Mouse (Mus musculus): Measurements from ENCODE around the gene Tnfrsf1a. TPM values are rescaled to one million over a fixed set of nuclear protein-coding genes. Genes with fewer than 3 reads are reported as not detected.

The Tnfrsf1a gene
- polyA plus RNA-seq, 1 experiment from 2014 or later = 13.2 TPM

DNA sequence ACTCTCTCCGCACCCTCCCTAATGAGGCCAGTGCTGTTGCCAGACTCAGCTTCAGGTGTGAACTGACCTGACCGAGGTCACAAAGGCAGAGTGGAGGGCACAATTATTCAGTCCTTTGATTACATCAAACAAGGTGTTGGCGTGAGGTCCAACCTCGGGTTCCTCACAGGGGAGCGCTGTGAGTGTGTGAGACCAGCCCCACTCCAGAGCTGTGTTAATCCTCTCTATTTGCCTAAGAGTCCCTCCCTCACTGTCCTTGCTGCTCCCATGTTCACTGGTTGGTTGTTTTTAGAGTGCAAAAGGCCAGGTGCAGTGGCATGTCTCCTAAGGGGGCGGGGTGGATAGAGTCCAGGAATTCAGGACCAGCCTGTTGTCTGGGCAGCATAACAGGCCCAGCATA, 36.9 kb downstream of the Tnfrsf1a start:
- no peak for ATAC-seq
- Histone ChIP-seq H3K4me2 (ENCODE audit: low read length) (no peak overlapping the region), H3K36me3 (ENCODE audit: control insufficient read depth, insufficient read depth) (no peaks in the 10 kb centered on the region), H3K27me3 (replicated peaks; ENCODE audit: control insufficient read depth, insufficient read depth, low read length) (peaks cover 7% of the 10 kb centered on the region), H3K9ac (replicated peaks; ENCODE audit: low read depth, low read length) (no peak overlapping the region), H3K4me1 (replicated peaks; ENCODE audit: control insufficient read depth, insufficient read depth, low read length) (no peaks in the 10 kb centered on the region), H3K27ac (ENCODE audit: low read length) (no peak overlapping the region), H3K9me3 (ENCODE audit: control insufficient read depth, low read length) (no peaks in the 10 kb centered on the region), H3K4me3 (replicated peaks; ENCODE audit: low read length) (no peak overlapping the region)
- WGBS = 77% methylated on average over 6 of the region's 6 CpGs

DNA sequence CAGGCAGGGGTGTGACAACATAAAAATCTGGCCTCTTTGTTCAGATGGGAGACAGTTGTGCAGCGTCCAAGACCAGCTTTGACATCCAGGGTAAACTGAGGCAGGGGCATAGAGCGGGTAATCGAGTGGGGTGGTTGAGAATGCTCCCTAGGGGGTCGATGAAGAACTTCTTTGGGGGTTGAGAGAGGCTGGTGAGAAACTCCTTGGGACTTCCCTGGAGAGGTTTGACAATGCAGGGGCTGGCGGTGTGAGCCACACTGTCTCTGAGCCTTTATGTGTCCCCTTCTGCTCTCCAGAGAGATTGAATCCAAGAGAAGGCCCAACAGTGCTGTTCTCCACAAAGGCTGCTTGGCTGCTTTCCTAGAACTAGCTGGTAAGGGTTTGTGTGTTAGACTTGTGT, 40.7 kb downstream of the Tnfrsf1a start:
- no peaks in the 10 kb centered on the region for H3K4me1 ChIP-seq (replicated peaks; ENCODE audit: control insufficient read depth, insufficient read depth, low read length)
- no peak overlapping the region for H3K27ac ChIP-seq (ENCODE audit: low read length)
- WGBS = 87% methylated on average over 5 of the region's 5 CpGs
- no peak for ATAC-seq
- no peaks in the 10 kb centered on the region for H3K36me3 ChIP-seq (ENCODE audit: control insufficient read depth, insufficient read depth)
- H3K9ac ChIP-seq (replicated peaks; ENCODE audit: low read depth, low read length) = no peak overlapping the region
- no peak overlapping the region for H3K4me3 ChIP-seq (replicated peaks; ENCODE audit: low read length)
- H3K27me3 ChIP-seq (replicated peaks; ENCODE audit: control insufficient read depth, insufficient read depth, low read length) = no peaks in the 10 kb centered on the region
- no peaks in the 10 kb centered on the region for H3K9me3 ChIP-seq (ENCODE audit: control insufficient read depth, low read length)
- H3K4me2 ChIP-seq (ENCODE audit: low read length) = no peak overlapping the region

DNA sequence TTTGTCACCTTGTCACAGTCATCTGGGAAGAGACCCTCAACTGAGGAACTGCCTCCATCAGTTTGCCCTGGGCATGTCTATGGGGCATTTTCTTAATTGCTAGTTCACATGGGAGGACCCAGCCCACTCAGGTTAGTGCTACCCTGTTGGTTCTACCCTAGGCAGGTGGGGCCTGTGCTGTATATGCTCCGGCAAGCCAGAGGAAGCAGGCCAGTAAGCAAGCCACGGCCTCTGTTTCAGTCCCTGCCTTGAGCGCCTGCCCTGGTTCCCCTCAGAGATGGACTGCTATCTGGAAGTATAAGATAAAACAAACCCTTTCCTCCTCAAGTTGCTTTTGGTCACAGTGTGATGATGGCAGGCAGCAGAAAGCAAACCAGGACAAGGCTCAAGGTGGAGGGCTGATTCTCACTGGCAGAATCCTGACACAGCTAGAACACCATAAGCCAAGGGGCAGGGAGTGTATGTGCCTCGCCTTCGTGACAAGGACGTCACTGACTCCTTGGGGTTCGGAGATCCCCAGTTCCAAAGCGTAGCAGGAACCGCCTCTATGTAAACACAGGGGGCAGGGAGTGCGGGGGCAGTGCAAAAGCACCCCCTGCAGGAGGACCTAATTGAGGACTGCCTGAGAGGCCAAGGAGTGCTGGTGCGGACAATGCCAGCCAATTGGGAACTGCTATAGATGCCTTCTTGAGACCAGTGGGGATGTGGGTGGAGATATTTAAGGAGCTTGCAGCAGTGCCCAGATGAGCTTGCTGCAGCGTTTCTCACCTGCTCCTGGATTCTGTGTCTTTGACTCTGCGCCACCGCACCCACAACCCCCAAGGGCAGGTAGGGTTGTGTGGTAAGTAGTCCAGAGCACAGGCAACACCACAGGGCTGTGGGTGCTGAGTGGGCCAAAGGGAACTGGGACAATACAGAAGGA, 56.6 kb downstream of the Tnfrsf1a start:
- WGBS = 56% methylated on average over 14 of the region's 14 CpGs
- H3K27ac ChIP-seq (ENCODE audit: low read length) = no peak overlapping the region
- no peak overlapping the region for H3K4me2 ChIP-seq (ENCODE audit: low read length)
- no peak for ATAC-seq
- no peaks in the 10 kb centered on the region for H3K4me1 ChIP-seq (replicated peaks; ENCODE audit: control insufficient read depth, insufficient read depth, low read length)
- no peaks in the 10 kb centered on the region for H3K27me3 ChIP-seq (replicated peaks; ENCODE audit: control insufficient read depth, insufficient read depth, low read length)
- H3K36me3 ChIP-seq (ENCODE audit: control insufficient read depth, insufficient read depth) = no peaks in the 10 kb centered on the region
- no peaks in the 10 kb centered on the region for H3K9me3 ChIP-seq (ENCODE audit: control insufficient read depth, low read length)
- no peak overlapping the region for H3K4me3 ChIP-seq (replicated peaks; ENCODE audit: low read length)
- H3K9ac ChIP-seq (replicated peaks; ENCODE audit: low read depth, low read length) = no peak overlapping the region

DNA sequence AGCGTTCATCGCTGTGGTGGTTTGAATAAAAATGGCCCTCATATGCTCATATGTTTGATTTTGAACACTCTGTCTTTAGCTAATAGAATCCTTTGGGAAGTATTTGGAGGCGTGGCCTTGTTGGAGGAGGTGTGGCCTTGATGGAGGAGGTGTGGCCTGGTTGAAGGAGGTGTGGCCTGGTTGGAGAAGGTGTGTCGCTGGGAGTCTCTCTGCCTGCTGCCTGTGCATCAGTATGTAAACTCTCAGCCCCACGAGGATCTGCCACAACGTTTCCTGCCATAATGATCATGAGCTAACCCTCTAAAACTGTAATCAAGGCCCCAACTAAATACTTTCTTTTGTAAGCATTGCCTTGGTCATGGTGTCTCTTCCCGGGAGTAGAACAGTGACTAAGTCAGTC, 58.1 kb downstream of the Tnfrsf1a start:
- no peak overlapping the region for H3K4me2 ChIP-seq (ENCODE audit: low read length)
- H3K9ac ChIP-seq (replicated peaks; ENCODE audit: low read depth, low read length) = no peak overlapping the region
- H3K36me3 ChIP-seq (ENCODE audit: control insufficient read depth, insufficient read depth) = no peaks in the 10 kb centered on the region
- no peaks in the 10 kb centered on the region for H3K4me1 ChIP-seq (replicated peaks; ENCODE audit: control insufficient read depth, insufficient read depth, low read length)
- WGBS = 87% methylated on average over 7 of the region's 7 CpGs
- no peak for ATAC-seq
- no peak overlapping the region for H3K27ac ChIP-seq (ENCODE audit: low read length)
- H3K4me3 ChIP-seq (replicated peaks; ENCODE audit: low read length) = no peak overlapping the region
- H3K9me3 ChIP-seq (ENCODE audit: control insufficient read depth, low read length) = no peaks in the 10 kb centered on the region
- H3K27me3 ChIP-seq (replicated peaks; ENCODE audit: control insufficient read depth, insufficient read depth, low read length) = no peaks in the 10 kb centered on the region

DNA sequence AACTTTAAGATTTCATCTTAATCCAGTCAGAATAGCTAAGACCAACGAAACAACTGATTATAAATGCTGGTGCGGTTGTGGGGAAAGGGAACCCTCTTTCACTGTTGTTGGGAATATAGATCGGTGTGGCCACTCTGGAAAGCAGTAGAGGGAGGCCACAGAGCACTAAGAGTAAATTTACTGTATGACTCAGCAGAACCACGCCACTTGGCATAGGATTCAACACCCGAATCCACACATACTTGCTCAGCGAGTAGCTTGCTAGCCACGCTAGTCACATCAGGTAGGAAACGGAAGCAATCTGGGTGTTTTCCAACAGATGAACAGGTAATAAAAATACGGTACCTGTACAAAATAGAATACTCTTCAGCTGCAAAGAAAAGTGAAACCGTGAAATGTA, 58.5 kb downstream of the Tnfrsf1a start:
- 91% methylated on average over 10 of the region's 10 CpGs for WGBS
- no peaks in the 10 kb centered on the region for H3K4me1 ChIP-seq (replicated peaks; ENCODE audit: control insufficient read depth, insufficient read depth, low read length)
- H3K9ac ChIP-seq (replicated peaks; ENCODE audit: low read depth, low read length) = no peak overlapping the region
- no peaks in the 10 kb centered on the region for H3K36me3 ChIP-seq (ENCODE audit: control insufficient read depth, insufficient read depth)
- H3K4me2 ChIP-seq (ENCODE audit: low read length) = no peak overlapping the region
- H3K27me3 ChIP-seq (replicated peaks; ENCODE audit: control insufficient read depth, insufficient read depth, low read length) = no peaks in the 10 kb centered on the region
- H3K9me3 ChIP-seq (ENCODE audit: control insufficient read depth, low read length) = no peaks in the 10 kb centered on the region
- ATAC-seq = no peak
- H3K4me3 ChIP-seq (replicated peaks; ENCODE audit: low read length) = no peak overlapping the region
- H3K27ac ChIP-seq (ENCODE audit: low read length) = no peak overlapping the region

GRCm38 (mm10) chr6:125410551-125410950, 61.4 kb downstream of the Tnfrsf1a start:
- 80% methylated on average over 11 of the region's 11 CpGs for WGBS
- no peak overlapping the region for H3K27ac ChIP-seq (ENCODE audit: low read length)
- ATAC-seq = no peak
- H3K27me3 ChIP-seq (replicated peaks; ENCODE audit: control insufficient read depth, insufficient read depth, low read length) = no peaks in the 10 kb centered on the region
- H3K9me3 ChIP-seq (ENCODE audit: control insufficient read depth, low read length) = no peaks in the 10 kb centered on the region
- no peaks in the 10 kb centered on the region for H3K36me3 ChIP-seq (ENCODE audit: control insufficient read depth, insufficient read depth)
- H3K9ac ChIP-seq (replicated peaks; ENCODE audit: low read depth, low read length) = no peak overlapping the region
- no peaks in the 10 kb centered on the region for H3K4me1 ChIP-seq (replicated peaks; ENCODE audit: control insufficient read depth, insufficient read depth, low read length)
- H3K4me3 ChIP-seq (replicated peaks; ENCODE audit: low read length) = no peak overlapping the region
- H3K4me2 ChIP-seq (ENCODE audit: low read length) = no peak overlapping the region

DNA sequence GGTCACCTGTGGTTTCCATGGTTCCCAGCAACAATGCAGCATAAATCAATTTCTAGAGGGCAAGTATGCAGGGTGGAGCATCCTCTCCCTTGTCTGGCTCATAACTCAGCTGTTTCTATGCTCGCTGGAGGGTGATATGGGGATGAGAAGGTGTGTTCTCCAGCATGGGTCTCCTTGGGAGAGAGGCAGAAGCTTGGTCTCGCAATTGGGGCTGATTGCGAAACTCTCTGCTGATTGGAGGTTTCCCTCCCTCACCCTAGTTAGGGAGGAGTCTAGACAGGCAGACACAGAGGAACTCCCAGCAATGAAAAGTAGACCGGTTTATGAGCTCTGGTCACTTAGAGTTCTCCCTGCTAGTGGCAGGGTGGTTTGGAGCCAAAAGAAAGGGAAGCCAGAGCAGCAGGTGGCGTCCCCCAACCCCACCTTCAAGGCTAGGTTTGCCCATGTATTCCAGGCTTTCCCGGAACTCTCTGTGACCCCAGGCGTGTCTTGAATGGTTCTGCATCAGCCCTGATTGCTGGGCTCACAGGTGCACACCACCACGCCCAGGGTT, 61.9 kb downstream of the Tnfrsf1a start:
- Histone ChIP-seq H3K27ac (ENCODE audit: low read length) (no peak overlapping the region), H3K36me3 (ENCODE audit: control insufficient read depth, insufficient read depth) (no peaks in the 10 kb centered on the region), H3K4me1 (replicated peaks; ENCODE audit: control insufficient read depth, insufficient read depth, low read length) (no peaks in the 10 kb centered on the region), H3K4me3 (replicated peaks; ENCODE audit: low read length) (no peak overlapping the region), H3K9ac (replicated peaks; ENCODE audit: low read depth, low read length) (no peak overlapping the region), H3K9me3 (ENCODE audit: control insufficient read depth, low read length) (no peaks in the 10 kb centered on the region), H3K27me3 (replicated peaks; ENCODE audit: control insufficient read depth, insufficient read depth, low read length) (no peaks in the 10 kb centered on the region), H3K4me2 (ENCODE audit: low read length) (no peak overlapping the region)
- ATAC-seq = no peak
- WGBS = 64% methylated on average over 8 of the region's 8 CpGs

GRCm38 (mm10) chr6:125411661-125412060, 62.5 kb downstream of the Tnfrsf1a start:
- H3K27me3 ChIP-seq (replicated peaks; ENCODE audit: control insufficient read depth, insufficient read depth, low read length) = no peaks in the 10 kb centered on the region
- H3K9me3 ChIP-seq (ENCODE audit: control insufficient read depth, low read length) = no peaks in the 10 kb centered on the region
- WGBS = 98% methylated on average over 6 of the region's 6 CpGs
- no peak overlapping the region for H3K4me3 ChIP-seq (replicated peaks; ENCODE audit: low read length)
- no peaks in the 10 kb centered on the region for H3K36me3 ChIP-seq (ENCODE audit: control insufficient read depth, insufficient read depth)
- H3K27ac ChIP-seq (ENCODE audit: low read length) = no peak overlapping the region
- H3K4me2 ChIP-seq (ENCODE audit: low read length) = no peak overlapping the region
- no peak overlapping the region for H3K9ac ChIP-seq (replicated peaks; ENCODE audit: low read depth, low read length)
- H3K4me1 ChIP-seq (replicated peaks; ENCODE audit: control insufficient read depth, insufficient read depth, low read length) = no peaks in the 10 kb centered on the region
- ATAC-seq = no peak

Measured in forebrain, embryonic 16.5 days (tissue).